Mouse (Mus musculus): Measurements from ENCODE around the gene Prdm2. TPM values are rescaled to one million over a fixed set of nuclear protein-coding genes. Genes with fewer than 3 reads are reported as not detected.

The Prdm2 gene
- total and polyA plus RNA-seq, 2 experiments from 2014 or later: 10.9 to 19.1 TPM

DNA sequence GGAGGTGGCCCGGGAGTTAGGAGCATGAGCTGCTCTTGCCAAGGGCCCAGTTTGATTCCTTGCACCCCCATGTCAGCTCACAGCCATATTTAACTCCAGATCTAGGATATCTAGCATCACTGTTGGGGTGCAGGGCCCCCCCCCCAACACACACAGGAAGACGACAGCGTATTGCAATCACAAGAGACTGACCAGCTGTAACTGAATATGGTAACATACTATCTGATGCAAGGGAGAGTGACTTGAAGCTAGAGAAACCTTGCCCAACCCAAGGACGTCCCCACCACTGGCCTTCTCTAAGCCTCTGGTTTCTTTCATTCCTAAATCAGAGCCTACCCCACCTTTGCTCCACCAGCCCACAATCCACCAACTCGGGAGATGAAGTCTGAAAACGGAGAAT, 105.8 kb downstream of the Prdm2 start:
- H3K27me3 ChIP-seq (ENCODE audit: insufficient read depth, low read length): no peaks in the 10 kb centered on the region
- ATAC-seq (ENCODE audit: low FRiP score): no peak
- H3K36me3 ChIP-seq (ENCODE audit: insufficient read depth, low read length): peaks cover 25% of the 10 kb centered on the region
- H3K27ac ChIP-seq (ENCODE audit: low read depth, low read length): no peak overlapping the region
- 80% methylated on average over 6 of the region's 6 CpGs for WGBS
- H3K9me3 ChIP-seq (ENCODE audit: low read length): no peaks in the 10 kb centered on the region
- H3K4me2 ChIP-seq (ENCODE audit: low read depth, low read length, poor library complexity, severe bottlenecking): no peak overlapping the region
- no peak for TF ChIP-seq CTCF (IDR thresholded peaks at IDR 0.05)
- no peak overlapping the region for H3K4me3 ChIP-seq (ENCODE audit: low read depth, low read length)
- H3K9ac ChIP-seq (replicated peaks; ENCODE audit: low read length, poor library complexity, severe bottlenecking): no peak overlapping the region
- no peak for DNase-seq (ENCODE audit: low spot score)
- H3K4me1 ChIP-seq (ENCODE audit: insufficient read depth, low read length): no peaks in the 10 kb centered on the region

DNA sequence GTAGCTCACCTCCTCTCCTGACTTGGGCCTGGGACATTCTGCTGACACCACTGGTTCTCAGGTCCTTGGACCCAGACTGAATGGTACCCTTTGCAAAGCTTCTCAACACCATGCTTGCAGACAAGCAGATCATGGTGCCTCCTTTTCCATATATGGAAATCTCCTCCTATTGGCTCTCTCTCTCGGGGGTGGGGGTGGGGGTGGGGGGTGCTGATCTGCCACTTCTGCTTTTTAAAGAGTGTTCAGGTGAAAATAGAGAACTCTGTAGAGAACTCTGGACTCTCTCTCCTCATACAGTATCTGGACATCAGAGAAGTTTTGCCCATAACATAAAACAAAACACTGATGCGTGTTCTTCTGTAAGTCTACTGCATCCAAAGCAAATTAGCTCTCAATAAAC, 106.2 kb downstream of the Prdm2 start:
- no peak overlapping the region for H3K27ac ChIP-seq (ENCODE audit: low read depth, low read length)
- ATAC-seq (ENCODE audit: low FRiP score): no peak
- whole genome bisulfite sequencing: 83% methylated on average over 2 of the region's 2 CpGs

DNA sequence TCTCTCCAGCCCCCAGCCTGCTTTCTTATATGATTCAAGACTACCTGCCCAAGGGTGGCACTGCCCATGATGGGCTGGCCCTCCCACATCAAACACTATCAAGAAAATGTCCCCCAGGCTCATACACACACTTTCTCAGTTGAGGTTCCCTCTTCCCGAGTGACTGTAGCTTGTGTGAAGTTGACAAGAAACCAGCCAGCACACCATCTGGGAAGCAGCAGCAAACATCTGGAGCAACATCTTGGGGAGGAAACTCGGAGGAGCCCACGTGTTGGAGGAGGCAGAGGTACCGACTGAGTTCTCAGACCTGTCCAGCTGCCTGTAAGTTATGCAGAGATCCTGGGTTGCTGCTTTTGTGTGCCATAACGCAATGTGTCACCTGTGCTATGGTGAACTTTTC, 108.1 kb downstream of the Prdm2 start:
- Histone ChIP-seq H3K27ac (ENCODE audit: low read depth, low read length) (no peak overlapping the region), H3K36me3 (ENCODE audit: insufficient read depth, low read length) (peaks cover 13% of the 10 kb centered on the region), H3K9ac (replicated peaks; ENCODE audit: low read length, poor library complexity, severe bottlenecking) (no peak overlapping the region), H3K9me3 (ENCODE audit: low read length) (no peaks in the 10 kb centered on the region), H3K4me1 (ENCODE audit: insufficient read depth, low read length) (no peaks in the 10 kb centered on the region), H3K4me3 (ENCODE audit: low read depth, low read length) (no peak overlapping the region), H3K4me2 (ENCODE audit: low read depth, low read length, poor library complexity, severe bottlenecking) (no peak overlapping the region), H3K27me3 (ENCODE audit: insufficient read depth, low read length) (no peaks in the 10 kb centered on the region)
- no peak for DNase-seq (ENCODE audit: low spot score)
- WGBS: 81% methylated on average over 5 of the region's 5 CpGs
- no peak for ATAC-seq (ENCODE audit: low FRiP score)
- no peak for TF ChIP-seq CTCF (IDR thresholded peaks at IDR 0.05)

More for the DNA sequence above, 106.2 kb downstream of the Prdm2 start:
- no peak overlapping the region for H3K4me2 ChIP-seq (ENCODE audit: low read depth, low read length, poor library complexity, severe bottlenecking)
- no peak for DNase-seq (ENCODE audit: low spot score)
- H3K27me3 ChIP-seq (ENCODE audit: insufficient read depth, low read length): no peaks in the 10 kb centered on the region
- no peaks in the 10 kb centered on the region for H3K9me3 ChIP-seq (ENCODE audit: low read length)
- H3K4me1 ChIP-seq (ENCODE audit: insufficient read depth, low read length): no peaks in the 10 kb centered on the region
- TF ChIP-seq CTCF (IDR thresholded peaks at IDR 0.05): no peak
- H3K4me3 ChIP-seq (ENCODE audit: low read depth, low read length): no peak overlapping the region
- peaks cover 25% of the 10 kb centered on the region for H3K36me3 ChIP-seq (ENCODE audit: insufficient read depth, low read length)
- H3K9ac ChIP-seq (replicated peaks; ENCODE audit: low read length, poor library complexity, severe bottlenecking): no peak overlapping the region

DNA sequence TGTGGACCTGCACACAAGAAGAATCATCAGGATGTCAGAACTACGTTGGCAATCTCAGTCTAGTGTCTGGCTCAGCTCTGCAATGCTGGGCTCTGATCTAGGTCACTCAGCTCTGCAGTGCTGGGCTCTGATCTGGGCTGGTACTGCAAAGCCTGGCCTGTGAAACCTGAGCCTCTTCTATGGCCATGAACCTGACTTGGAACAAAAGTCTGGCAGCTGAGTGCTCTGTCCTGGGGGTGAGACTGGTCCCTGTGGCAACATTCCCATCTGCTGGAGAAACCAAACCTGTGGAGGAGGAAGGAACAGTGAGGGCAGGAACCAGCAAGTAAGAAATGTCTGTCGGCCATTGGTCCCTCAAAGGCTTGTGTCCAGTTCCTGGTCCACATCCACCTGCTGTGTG, 109.0 kb downstream of the Prdm2 start:
- Histone ChIP-seq H3K4me3 (ENCODE audit: low read depth, low read length) (no peak overlapping the region), H3K27me3 (ENCODE audit: insufficient read depth, low read length) (no peaks in the 10 kb centered on the region), H3K9me3 (ENCODE audit: low read length) (no peaks in the 10 kb centered on the region), H3K9ac (replicated peaks; ENCODE audit: low read length, poor library complexity, severe bottlenecking) (no peak overlapping the region), H3K4me2 (ENCODE audit: low read depth, low read length, poor library complexity, severe bottlenecking) (no peak overlapping the region), H3K4me1 (ENCODE audit: insufficient read depth, low read length) (no peaks in the 10 kb centered on the region), H3K36me3 (ENCODE audit: insufficient read depth, low read length) (peaks cover 8% of the 10 kb centered on the region), H3K27ac (ENCODE audit: low read depth, low read length) (no peak overlapping the region)
- TF ChIP-seq CTCF (IDR thresholded peaks at IDR 0.05): no peak
- DNase-seq (ENCODE audit: low spot score) (no peak), ATAC-seq (ENCODE audit: low FRiP score) (no peak)
- 84% methylated on average over 2 of the region's 2 CpGs for WGBS

DNA sequence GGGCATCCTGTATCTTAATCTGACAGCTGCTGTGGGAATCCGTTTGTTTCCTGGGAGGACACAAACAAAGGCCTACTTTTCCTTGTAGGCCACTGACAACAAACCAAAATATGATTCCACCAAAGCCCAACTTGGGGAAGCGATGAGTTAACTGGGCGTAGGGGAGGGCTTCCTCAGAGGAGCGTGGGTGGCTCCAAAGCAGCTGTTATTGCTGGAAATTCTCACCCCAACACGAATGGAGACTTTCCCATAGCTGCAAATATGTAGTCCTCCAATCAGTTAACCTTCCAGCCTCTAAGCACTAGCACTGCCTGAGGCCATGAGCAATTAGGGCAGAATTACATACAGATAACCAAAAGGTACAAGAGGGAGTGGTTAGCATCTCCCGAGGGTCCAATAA, 112.6 kb downstream of the Prdm2 start:
- Histone ChIP-seq H3K9me3 (ENCODE audit: low read length) (no peaks in the 10 kb centered on the region), H3K27ac (ENCODE audit: low read depth, low read length) (no peak overlapping the region), H3K4me3 (ENCODE audit: low read depth, low read length) (no peak overlapping the region), H3K36me3 (ENCODE audit: insufficient read depth, low read length) (no peaks in the 10 kb centered on the region), H3K27me3 (ENCODE audit: insufficient read depth, low read length) (no peaks in the 10 kb centered on the region), H3K4me2 (ENCODE audit: low read depth, low read length, poor library complexity, severe bottlenecking) (no peak overlapping the region), H3K9ac (replicated peaks; ENCODE audit: low read length, poor library complexity, severe bottlenecking) (no peak overlapping the region), H3K4me1 (ENCODE audit: insufficient read depth, low read length) (no peaks in the 10 kb centered on the region)
- WGBS: 66% methylated on average over 6 of the region's 6 CpGs
- DNase-seq (ENCODE audit: low spot score): no peak
- no peak for ATAC-seq (ENCODE audit: low FRiP score)
- no peak for TF ChIP-seq CTCF (IDR thresholded peaks at IDR 0.05)

DNA sequence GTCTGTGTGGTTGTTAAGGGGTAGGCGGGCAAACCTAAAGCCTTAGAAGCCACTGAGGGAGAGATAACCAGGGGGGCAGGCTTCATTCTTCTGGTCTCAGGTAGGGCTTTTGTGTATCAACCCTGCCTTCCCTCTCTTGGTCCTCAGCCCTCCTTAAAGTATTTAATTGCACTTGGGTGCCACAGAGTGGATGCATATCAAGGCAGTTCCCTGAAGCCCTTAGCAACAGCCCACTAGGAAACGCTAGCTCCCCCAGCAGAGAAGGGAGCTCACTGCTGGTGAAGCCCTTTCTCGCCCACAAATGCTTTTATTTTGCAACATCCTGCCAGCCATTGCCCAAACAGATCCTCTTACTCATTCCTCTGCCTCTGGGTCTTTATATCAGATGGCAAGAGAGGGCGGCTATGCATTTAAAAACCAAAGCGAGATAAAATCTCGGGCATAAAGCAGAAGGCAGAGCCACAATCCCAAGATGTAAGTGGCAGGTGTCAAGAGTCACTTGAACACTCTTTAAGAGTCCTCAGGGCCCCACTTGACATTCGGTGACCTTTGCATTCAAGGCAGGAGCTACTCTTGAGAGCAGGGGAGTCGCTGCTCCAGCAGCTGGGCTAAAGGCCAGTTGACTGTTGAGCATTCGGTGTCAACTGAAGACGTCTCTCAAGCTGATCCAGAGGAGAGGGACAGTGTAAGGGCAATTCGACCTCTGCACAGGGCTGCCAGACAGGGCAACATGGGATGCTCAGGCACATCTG, 113.3 kb downstream of the Prdm2 start:
- Histone ChIP-seq H3K4me1 (ENCODE audit: insufficient read depth, low read length) (no peaks in the 10 kb centered on the region), H3K9me3 (ENCODE audit: low read length) (no peaks in the 10 kb centered on the region), H3K9ac (replicated peaks; ENCODE audit: low read length, poor library complexity, severe bottlenecking) (no peak overlapping the region), H3K27ac (ENCODE audit: low read depth, low read length) (no peak overlapping the region), H3K4me2 (ENCODE audit: low read depth, low read length, poor library complexity, severe bottlenecking) (no peak overlapping the region), H3K27me3 (ENCODE audit: insufficient read depth, low read length) (no peaks in the 10 kb centered on the region), H3K4me3 (ENCODE audit: low read depth, low read length) (no peak overlapping the region), H3K36me3 (ENCODE audit: insufficient read depth, low read length) (no peaks in the 10 kb centered on the region)
- TF ChIP-seq CTCF (IDR thresholded peaks at IDR 0.05): no peak
- ATAC-seq (ENCODE audit: low FRiP score) (no peak), DNase-seq (ENCODE audit: low spot score) (no peak)
- 58% methylated on average over 11 of the region's 11 CpGs for WGBS

Measured in midbrain, postnatal 0 days (tissue).